Mouse (Mus musculus) right cerebral cortex, postnatal 4 days (tissue): Measurements from ENCODE around the gene Nr1h3.
"Not testable (repeated sequence)": the region's sequence is repeated elsewhere in the genome, so short reads cannot be mapped to it uniquely, and the experiment has no call there.

Experiments used
- DNase-seq: peaks from one replicate; pipeline ENCODE4 v3.0.0-alpha.2; 2022

The Nr1h3 gene

GRCm38 (mm10) chr2:91202222-91202971 is at the start of gene Nr1h3, which contains the start of gene Acp2:
Nr1h3 (minus strand) TSS chr2:91202834.
Acp2 (plus strand) TSS chr2:91202885.
- peak; percentile 89 for DNase-seq

GRCm38 (mm10) chr2:91252001-91252400 is 49.4 kb upstream of the Nr1h3 start:
- no peak for DNase-seq

GRCm38 (mm10) chr2:91248366-91248765 is 45.7 kb upstream of the Nr1h3 start:
- DNase-seq = no peak

- DNase-seq = no peak
Observed at GRCm38 (mm10) chr2:91244557-91245228, 42.1 kb upstream of the Nr1h3 start.

GRCm38 (mm10) chr2:91243416-91243815 is 40.8 kb upstream of the Nr1h3 start:
- no peak for DNase-seq

GRCm38 (mm10) chr2:91242547-91242946 is 39.9 kb upstream of the Nr1h3 start:
- no peak for DNase-seq

- not testable (repeated sequence) for DNase-seq
Observed at GRCm38 (mm10) chr2:91237511-91238080, 35.0 kb upstream of the Nr1h3 start.

- DNase-seq = peak; percentile 96
Observed at GRCm38 (mm10) chr2:91236601-91237510, 34.2 kb upstream of the Nr1h3 start, which contains the start of gene Ddb2. Ddb2 (minus strand) TSS chr2:91236982.

- no peak for DNase-seq
Observed at GRCm38 (mm10) chr2:91229735-91230134, 27.1 kb upstream of the Nr1h3 start.

- no peak for DNase-seq
Observed at GRCm38 (mm10) chr2:91223614-91224013, 21.0 kb upstream of the Nr1h3 start.

GRCm38 (mm10) chr2:91220501-91220900 is 17.9 kb upstream of the Nr1h3 start:
- no peak for DNase-seq

GRCm38 (mm10) chr2:91217032-91217431 is 14.4 kb upstream of the Nr1h3 start:
- no peak for DNase-seq

- no peak for DNase-seq
Observed at GRCm38 (mm10) chr2:91213311-91213710, 10.7 kb upstream of the Nr1h3 start.

GRCm38 (mm10) chr2:91206254-91206775 is 3.7 kb upstream of the Nr1h3 start:
- DNase-seq = no peak

GRCm38 (mm10) chr2:91202972-91203656 is 480 bp upstream of the Nr1h3 start:
- no peak for DNase-seq

- no peak for DNase-seq
Observed at GRCm38 (mm10) chr2:91198888-91199287, 3.7 kb downstream of the Nr1h3 start.

- no peak for DNase-seq
Observed at GRCm38 (mm10) chr2:91196577-91197001, 6.0 kb downstream of the Nr1h3 start.

GRCm38 (mm10) chr2:91194624-91195332 is 7.9 kb downstream of the Nr1h3 start:
- DNase-seq = peak; percentile 46

- no peak for DNase-seq
Observed at GRCm38 (mm10) chr2:91190501-91190900, 12.1 kb downstream of the Nr1h3 start.

- no peak for DNase-seq
Observed at GRCm38 (mm10) chr2:91187431-91187830, 15.2 kb downstream of the Nr1h3 start.

- DNase-seq = no peak
Observed at GRCm38 (mm10) chr2:91186208-91186607, 16.4 kb downstream of the Nr1h3 start.
